Mouse (Mus musculus): Measurements from ENCODE around the gene Tmem25.

Gene Tmem25

DNA sequence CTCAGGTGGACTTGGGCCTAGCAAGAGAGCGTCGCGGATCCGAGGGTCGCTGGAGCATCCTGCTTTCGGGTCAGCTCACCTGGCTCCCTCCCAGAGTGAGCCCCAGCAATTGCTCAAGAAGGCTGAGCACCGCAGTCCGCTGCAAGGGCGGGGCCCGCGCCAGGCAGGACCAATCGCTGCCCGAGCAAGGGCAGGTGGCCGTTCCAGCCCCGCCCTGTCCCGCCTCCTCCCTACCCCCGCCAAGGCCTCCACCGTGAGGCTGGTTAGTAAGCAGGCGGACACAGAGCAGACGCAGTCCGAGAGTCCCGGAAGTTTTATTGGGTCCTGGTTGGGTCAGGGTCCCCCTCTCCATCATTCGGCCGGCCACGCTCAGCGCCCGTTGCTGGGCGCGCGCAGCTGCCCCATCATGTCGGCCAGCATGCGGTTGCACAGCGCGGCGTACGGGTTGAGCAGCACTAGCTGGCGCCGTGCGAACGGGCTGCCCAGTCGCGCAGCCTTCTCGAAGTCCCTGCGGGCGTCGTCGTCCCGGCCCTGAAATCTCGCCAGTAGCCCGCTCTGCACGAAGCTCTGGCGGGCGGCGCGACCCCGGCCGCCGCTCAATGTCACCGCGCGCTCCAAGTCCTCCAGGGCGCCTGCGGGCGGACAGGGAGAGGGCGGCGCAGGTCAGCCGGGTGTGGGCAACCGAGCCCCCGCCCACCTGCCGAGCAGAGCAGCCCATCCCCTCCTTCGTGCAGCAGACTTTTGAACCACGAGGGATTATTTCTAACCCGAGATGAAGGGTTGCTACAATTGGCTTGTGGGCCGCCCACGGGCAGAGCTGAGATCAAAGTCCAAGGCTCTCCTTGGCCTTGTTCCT lies at the start of gene Tmem25:
Gene Tmem25 (minus strand): TSS at position 206 of the 856 bp plus-strand sequence.
- peak; percentile 73 for DNase-seq (ENCODE audit: low read depth, low spot score)

DNA sequence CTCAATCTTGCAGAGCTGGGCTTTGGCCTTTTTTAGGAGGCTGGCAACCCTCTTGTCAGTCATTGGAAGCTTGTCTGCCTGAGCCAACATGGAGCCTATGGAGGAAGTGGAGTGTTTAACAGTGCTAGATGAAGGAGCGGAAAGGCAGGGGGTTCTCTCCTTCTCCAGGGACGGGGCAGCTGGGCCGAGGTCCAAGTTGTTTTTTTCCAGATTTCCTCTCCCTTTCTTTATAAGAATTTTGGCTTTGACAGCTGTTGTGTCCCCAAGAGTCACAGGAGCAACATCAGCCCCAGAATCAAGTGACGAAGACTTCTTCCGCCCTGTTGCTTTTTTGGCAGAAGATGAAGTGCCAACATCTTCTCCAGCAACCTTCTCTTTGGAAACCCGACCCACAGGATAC lies 48.3 kb upstream of the Tmem25 start:
- no peak for DNase-seq (ENCODE audit: low read depth, low spot score)

DNA sequence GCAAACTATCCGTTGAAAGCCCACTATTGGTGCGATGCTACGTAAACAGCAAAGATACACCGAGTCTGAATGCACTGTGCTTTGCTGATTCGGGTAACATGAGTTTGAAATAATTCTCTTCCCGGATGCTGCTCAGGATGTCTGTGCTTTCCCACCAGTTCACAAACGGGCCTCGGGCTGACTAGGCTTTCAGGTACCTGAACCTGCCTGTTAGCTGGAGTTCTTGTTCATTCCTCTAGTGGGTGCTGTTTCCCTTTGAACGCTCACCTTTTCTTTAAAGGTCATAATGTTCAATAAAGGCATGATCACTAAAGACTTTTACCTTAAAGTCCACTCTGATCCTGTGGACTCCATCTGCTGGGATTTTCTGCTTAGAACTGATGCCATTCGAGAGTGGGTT lies 42.1 kb upstream of the Tmem25 start:
- peak; percentile 3 for DNase-seq (ENCODE audit: low read depth, low spot score)

DNA sequence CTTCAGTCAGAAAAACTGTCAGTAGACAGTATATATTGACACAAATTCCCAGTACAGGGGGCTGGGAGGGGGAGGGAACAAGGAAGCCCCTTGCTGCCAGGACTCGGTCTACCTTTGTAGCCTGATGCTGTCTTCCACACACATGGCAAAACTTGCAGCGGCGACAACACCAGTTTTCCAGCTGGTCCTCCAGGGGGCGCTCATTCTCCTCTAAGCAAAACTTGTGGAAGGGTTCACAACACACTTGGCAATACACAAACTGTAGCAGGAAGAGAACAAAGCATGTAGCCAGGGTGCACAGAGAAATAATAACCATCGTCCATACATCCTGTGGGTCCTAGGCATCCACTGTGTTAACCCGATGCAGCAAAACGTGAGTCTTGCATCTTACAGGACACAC lies 37.3 kb upstream of the Tmem25 start:
- DNase-seq (ENCODE audit: low read depth, low spot score), result peak; percentile 78

DNA sequence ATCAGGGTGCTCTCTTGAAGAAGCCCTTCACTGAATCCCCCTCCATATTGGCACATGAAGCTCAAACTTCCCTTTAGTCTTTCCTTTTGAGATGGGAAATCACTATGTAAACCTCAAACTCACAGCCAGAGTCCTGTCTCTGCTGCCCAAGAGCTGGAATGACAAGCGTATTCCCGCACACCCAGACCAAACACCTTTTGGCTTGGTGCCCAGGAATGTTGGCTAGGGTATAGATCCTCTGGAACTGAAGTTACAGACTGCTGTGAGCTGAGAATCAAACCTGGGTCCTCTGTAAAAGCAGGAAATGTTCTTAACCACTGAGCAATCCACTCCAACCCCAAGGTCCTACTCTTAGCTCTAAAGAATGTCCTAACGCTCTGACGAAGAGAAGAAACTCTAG lies 33.2 kb upstream of the Tmem25 start:
- DNase-seq (ENCODE audit: low read depth, low spot score), result no peak

DNA sequence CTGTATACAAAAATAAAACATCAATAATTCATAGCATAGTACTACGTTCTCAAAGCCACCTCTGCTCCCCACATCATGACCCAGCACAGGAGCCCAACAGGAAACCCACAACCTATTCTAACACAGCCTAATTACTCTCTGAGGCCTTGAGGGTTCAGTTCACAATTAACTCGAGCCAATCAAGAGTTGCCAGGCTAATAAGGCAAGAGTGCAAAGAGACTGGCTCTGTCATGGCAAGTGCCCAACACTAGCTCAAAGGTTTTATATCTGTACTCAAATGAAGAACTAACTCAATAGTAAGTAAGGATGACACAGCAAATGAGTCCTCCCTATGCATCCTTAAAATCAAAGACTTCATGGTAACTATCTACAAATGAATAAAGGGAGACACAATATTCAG lies 31.4 kb upstream of the Tmem25 start:
- DNase-seq (ENCODE audit: low read depth, low spot score), result no peak

DNA sequence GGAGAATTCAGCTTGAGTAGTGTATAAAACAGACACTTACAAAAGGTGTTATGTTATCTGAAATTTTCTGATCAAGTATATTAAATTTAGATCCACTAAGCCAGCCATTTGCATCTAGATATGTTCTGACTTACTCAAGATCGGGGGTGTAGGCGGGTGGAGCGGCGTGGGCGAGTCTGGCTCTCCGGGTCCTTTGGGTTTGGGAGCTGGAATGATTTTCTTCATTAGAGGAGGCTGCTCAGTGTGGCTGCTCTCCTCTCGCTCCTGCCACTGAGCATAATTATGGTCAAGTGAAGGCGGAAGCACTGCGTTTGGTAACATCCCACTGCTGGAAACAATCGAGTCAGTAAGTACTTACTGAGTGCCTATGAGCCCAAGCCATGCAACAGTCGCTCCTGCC lies 29.8 kb upstream of the Tmem25 start:
- DNase-seq (ENCODE audit: low read depth, low spot score), result no peak

DNA sequence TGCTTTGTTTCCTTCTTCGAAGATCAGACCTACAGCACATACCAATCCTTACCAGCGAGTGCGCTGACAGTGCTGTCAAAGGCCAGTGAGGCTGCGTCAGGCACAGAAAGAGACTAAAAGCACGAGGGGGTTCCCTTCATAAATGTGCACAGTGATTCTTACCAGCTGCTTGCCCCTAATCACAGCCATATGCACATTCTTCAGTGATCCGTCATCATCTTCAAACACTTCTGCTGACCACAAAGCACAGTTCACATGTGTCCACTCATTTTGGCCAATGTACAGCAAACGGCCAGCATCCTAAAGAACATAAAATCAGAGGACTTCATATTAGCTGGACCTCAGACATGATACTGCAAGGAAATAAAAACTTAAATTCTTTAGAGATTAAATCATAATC lies 27.6 kb upstream of the Tmem25 start:
- peak; percentile 11 for DNase-seq (ENCODE audit: low read depth, low spot score)

DNA sequence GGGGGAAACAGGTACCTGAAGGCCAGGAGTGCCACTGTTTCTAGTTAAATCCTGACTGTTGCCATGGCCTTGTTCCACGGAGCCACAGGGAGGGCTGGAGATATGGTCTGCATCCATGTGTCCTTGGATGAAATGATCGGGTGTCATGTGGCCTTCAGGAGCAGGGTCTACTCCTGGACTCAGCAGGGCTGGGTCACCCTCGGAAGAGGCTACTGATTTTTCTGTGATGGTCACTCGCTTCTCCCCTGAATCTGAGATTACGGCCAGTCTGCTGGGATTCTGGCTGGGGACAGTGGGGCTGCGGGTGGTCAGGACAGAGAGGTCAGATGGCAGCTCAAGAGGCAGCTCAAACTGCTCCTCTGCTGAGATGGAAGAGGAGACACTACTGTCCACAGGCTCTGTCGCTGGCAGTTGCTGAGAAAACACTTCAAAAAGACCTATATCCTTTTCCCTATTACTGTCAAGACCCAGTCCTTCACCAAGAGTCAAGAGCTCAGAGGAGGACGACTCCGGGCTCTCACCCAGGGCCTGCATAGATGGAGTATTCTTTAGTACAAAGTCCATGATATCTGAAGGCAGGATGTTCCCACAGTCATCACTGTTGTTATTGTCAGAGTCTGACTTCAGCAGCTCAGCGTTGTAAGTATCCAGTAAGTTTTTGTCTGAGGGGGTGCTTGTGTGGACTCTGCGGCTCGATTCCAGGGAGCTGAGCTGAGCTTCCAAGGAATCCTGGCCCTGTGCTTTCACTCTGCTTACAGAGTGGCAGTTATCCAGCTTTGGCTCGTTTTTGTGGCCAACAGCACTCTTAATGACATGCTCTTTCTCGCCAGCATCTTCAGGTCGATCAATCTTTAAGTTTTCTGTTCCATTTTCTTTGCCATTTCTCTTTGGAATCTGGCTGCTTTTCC lies 21.1 kb upstream of the Tmem25 start:
- DNase-seq (ENCODE audit: low read depth, low spot score), result no peak

DNA sequence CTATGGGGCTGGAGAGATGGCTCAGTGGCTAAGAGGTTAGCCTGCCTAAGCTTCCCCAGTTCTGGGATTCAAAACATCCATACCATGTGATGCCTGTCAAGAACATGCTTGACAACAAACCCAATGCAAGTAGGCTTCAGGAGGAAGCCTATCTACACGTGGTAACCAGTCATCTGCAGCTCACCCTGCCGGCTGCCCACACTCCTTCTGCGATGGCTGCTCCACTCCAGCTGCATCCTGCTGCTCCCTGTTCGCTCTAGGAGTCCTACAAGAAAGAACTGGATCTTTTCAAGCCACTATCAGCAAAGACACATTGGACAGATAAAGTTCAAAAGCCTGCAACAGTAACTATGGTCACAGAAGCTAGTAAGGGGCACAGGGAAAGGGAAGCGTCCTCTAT lies 18.4 kb upstream of the Tmem25 start:
- DNase-seq (ENCODE audit: low read depth, low spot score), result no peak

DNA sequence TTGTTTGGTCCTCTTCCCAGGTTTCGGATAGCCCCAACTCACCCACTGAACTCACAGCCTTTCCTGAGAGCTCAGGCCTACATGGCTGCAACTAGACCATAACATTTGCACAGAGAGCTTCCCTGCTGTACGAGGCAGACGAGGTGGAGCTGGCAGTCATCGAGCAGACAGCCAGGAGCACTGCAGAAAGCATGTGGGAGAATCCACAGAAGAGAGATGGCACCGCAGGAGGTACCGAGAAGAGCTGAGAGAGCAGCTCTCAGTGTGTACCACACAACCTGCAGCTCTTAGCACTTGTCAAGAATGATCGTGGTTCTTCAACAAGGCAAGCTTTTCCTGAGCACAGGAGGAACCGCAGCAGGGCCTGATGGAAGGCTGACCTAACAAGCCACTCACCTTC lies 15.1 kb upstream of the Tmem25 start:
- no peak for DNase-seq (ENCODE audit: low read depth, low spot score)

DNA sequence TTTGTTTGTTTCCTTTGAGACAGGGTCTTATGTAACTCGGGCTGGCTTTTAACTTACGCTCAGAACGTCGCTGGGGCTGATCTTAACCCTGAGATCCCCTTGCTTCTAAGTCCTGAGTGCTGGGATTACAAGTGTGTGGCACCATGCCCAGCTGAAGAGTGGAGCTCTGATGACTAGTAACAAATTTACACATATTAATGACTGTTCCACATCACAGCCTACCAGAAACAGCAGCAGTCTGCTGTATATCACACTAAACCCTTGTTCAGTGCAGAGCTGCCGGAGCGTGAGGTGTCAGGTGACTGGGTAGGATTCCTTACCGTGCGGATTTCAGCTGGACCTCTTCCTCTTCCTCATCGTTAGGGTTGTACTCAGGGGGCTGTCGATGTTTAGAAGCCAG lies 11.2 kb upstream of the Tmem25 start:
- no peak for DNase-seq (ENCODE audit: low read depth, low spot score)

DNA sequence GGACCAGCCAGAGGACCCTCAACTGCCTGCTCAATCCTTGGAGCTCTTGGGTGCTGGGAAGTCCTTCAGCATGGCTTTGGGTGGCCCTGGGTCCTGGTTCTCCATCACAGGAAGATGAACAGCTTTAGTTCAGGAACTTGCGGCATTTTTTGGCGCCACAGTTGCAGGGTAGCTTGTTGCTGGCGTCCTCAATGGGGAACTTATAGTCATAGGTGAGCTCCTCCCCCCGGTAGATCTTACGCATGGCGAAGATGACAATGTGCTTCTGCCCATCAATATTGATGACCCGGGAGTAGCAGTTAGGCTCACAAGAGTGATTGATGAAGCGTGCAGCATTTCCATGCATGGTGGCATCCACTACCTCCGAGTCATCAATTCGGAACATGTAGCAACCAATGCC lies 8.7 kb upstream of the Tmem25 start:
- no peak for DNase-seq (ENCODE audit: low read depth, low spot score)

DNA sequence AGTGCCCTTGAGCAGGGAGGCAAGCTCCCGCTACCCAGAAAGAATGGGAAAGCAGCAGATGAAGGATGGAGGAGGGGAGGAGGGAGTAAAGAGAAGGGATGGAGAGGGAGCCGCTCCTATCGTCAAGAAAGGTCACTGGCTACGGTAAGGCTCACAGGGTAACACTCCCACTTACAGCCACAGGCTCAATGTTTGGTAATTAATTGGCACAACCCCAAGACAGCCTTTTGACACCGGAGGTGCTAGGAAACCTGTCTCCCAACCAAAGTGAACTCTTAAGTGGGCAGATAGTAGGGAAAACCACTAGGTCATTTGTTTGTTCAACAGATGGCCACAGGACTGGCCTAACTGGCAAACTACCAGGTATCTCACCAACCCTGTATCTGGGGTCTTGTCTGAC lies 8.0 kb upstream of the Tmem25 start:
- DNase-seq (ENCODE audit: low read depth, low spot score), result no peak

DNA sequence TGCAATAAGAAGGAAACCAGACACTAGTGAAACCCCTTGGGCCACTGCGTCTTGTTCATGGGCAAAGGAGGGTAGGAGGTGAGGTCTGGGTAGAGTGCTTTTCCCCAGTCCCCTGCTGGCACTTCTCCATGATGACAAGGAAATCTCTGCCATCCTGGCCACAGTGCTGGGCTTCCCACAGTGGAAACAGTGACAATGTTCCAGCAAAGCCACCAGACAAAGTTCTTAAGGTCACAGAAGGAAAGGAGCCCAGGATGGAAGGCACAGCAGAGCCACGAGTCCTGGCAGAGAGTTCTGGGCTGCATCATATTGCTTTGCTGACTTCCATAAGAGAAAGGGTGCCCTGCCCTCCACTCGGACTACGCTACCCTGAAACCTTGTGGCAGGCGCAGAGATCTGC lies 6.4 kb upstream of the Tmem25 start:
- no peak for DNase-seq (ENCODE audit: low read depth, low spot score)

DNA sequence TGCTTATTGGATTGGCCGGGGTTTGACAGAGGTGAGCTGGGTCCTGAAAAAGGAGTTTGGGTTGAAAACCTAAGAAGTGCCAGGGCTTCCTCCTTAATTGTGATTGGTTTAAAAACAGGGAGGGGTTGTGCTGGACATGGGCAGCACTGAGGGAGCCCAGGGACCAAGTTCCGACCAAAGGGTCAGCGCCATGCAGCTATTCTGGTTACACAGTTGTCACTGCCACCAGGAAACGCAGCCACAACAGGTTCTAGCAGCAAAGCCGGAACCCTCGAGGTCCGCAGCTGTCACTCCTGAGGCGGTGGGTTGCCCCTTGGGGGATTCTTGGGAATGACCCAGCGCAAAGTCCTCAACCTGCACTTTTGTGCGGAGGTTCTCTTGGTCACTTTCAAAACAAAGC lies 5.6 kb upstream of the Tmem25 start:
- DNase-seq (ENCODE audit: low read depth, low spot score), result no peak

DNA sequence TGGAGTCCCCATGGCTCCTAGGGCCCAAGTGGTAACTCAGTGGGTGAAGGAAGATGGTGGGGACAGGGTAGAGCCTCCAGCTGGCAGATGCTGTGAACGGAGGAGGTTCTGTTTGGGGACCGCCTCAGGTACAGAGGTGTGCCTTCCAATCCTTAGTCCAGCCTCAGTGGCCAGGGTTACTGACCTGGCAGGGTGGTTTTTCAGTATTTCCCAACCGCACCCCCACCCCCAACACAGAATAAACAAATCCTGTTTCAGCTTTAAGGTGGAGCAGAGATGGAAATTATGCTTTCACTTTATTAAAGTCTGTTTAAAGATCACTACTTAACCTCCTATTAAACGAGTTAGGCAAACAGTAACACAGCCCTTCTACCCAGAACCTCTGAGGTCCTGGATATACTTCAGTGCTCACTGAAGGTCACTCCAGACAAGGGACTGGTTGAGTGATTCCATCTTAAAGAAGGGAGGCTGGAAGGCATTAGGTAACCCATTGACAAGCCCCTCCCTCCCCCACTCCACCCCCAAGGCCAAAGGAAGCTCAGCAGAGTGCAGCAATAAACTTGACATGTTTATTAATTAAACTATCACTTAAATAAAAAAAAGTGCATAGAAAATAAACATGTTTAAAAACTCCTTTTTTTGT lies 3.8 kb upstream of the Tmem25 start, which contains the start of gene Ttc36:
Gene Ttc36 (minus strand): TSS at position 265 of the 643 bp plus-strand sequence.
- no peak for DNase-seq (ENCODE audit: low read depth, low spot score)

DNA sequence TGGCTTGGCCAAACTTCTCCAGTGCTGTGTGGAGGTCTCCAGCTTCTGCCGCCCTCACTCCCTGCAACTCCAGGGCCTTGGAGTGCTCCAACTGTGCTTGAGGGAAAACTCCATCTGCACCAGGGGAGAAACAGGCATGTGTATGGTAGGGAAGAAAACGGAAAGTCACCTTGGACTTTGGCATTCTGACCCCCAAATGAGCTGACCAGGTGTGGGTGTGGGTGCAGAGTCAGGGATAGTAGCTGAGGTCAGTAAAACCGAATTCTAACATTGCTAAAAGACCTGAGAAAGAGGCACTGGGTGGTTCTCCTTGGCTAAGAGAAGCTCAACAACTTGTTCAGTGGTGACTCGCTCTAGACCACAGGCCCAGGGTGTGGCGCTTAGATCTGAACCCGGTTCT lies 2.6 kb upstream of the Tmem25 start:
- no peak for DNase-seq (ENCODE audit: low read depth, low spot score)

DNA sequence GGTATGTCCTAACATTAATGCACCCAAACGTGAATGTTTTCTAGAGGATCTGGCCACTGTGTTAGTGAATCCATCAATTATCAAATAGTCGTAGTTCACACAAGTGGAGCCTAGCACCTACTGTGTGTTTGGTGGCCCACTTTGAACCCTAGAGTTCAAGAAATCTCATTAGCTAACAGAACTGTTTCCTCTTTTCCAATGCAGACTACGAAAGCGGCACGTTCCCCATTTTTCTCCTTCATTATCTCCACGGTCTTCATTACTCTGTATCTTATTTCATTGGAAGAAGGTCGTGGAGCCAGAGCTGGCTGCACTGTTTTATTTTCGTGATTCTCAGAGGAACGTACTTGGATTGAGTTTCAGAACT lies 834 bp upstream of the Tmem25 start:
- DNase-seq (ENCODE audit: low read depth, low spot score), result no peak

DNA sequence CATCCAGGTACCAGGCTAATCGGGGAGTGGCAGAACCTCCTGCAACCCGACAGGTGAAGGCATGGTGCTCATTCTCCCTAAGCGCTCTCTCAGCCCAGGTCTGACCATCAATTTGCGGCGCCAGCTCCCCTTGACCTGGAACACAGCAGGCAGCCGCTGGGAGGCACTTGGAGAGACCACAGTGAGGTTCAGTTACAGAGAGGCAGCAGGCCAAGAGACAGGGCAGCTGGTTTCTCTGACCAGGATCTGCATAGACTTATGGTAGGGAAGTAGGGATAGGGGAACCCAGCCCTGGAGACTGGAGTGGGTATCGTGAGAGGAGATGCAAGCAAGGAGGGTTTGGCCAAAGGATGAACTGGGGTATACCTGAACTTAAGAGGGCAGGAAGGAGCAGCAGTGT lies 809 bp downstream of the Tmem25 start:
- DNase-seq (ENCODE audit: low read depth, low spot score), result no peak

DNA sequence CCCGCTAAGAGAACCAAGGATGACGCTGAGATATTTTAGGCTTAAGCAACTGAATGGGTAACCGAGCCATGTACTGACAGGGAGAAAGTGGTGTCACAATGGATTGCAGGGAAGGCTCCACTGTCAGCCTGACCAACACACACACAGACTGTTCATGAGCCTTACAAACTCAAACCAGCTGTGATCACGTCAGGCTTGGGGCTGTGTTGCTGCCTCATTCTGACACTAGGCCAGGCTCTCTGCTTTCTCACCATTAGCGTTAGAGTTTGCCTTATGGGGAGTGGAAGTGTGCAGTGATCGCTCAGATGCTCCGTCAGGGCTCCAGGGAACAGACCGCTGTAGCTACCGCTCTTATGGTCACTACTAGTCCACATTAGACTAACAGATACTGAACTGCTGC lies 6.3 kb downstream of the Tmem25 start:
- no peak for DNase-seq (ENCODE audit: low read depth, low spot score)
